Mouse (Mus musculus): Measurements from ENCODE around the gene Mycbpap. TPM values are rescaled to one million over a fixed set of nuclear protein-coding genes. Genes with fewer than 3 reads are reported as not detected.

The Mycbpap gene
- polyA plus RNA-seq, 1 experiment from 2014 or later, result 0.94 TPM

GRCm38 (mm10) chr11:94482738-94483137 is 38.8 kb downstream of the Mycbpap start:
- ATAC-seq, result no peak
- Histone ChIP-seq H3K4me1 (replicated peaks; ENCODE audit: control insufficient read depth, insufficient read depth, low read length) (no peaks in the 10 kb centered on the region), H3K9me3 (ENCODE audit: control insufficient read depth) (no peaks in the 10 kb centered on the region), H3K4me3 (ENCODE audit: low read depth, low read length) (no peak overlapping the region), H3K27ac (ENCODE audit: low read depth, low read length) (no peak overlapping the region), H3K36me3 (ENCODE audit: control insufficient read depth, insufficient read depth) (no peaks in the 10 kb centered on the region), H3K27me3 (replicated peaks; ENCODE audit: control insufficient read depth, insufficient read depth, low read length) (peaks cover 16% of the 10 kb centered on the region; the same call in 1 of the 2 replicates), H3K4me2 (replicated peaks; ENCODE audit: low read depth) (no peak overlapping the region), H3K9ac (ENCODE audit: low read depth, low read length) (no peak overlapping the region)
- no peak for TF ChIP-seq CTCF (IDR thresholded peaks at IDR 0.05; ENCODE audit: low read depth)
- WGBS, result 89% methylated on average over 11 of the region's 11 CpGs

- no peaks in the 10 kb centered on the region for H3K9me3 ChIP-seq (ENCODE audit: control insufficient read depth)
- no peak overlapping the region for H3K4me2 ChIP-seq (replicated peaks; ENCODE audit: low read depth)
- H3K4me3 ChIP-seq (ENCODE audit: low read depth, low read length), result no peak overlapping the region
- H3K36me3 ChIP-seq (ENCODE audit: control insufficient read depth, insufficient read depth), result no peaks in the 10 kb centered on the region
- TF ChIP-seq CTCF (IDR thresholded peaks at IDR 0.05; ENCODE audit: low read depth), result no peak
- no peak overlapping the region for H3K27ac ChIP-seq (ENCODE audit: low read depth, low read length)
- peaks cover 19% of the 10 kb centered on the region; the same call in 1 of the 2 replicates for H3K27me3 ChIP-seq (replicated peaks; ENCODE audit: control insufficient read depth, insufficient read depth, low read length)
- no peak overlapping the region for H3K9ac ChIP-seq (ENCODE audit: low read depth, low read length)
- ATAC-seq, result no peak
- H3K4me1 ChIP-seq (replicated peaks; ENCODE audit: control insufficient read depth, insufficient read depth, low read length), result no peaks in the 10 kb centered on the region
- WGBS, result 93% methylated on average over 7 of the region's 7 CpGs
Measured at GRCm38 (mm10) chr11:94481963-94482362, 39.6 kb downstream of the Mycbpap start.

- no peak for ATAC-seq
- H3K27ac ChIP-seq (ENCODE audit: low read depth, low read length), result no peak overlapping the region
- no peak overlapping the region for H3K4me3 ChIP-seq (ENCODE audit: low read depth, low read length)
- H3K4me1 ChIP-seq (replicated peaks; ENCODE audit: control insufficient read depth, insufficient read depth, low read length), result no peaks in the 10 kb centered on the region
- no peak overlapping the region for H3K4me2 ChIP-seq (replicated peaks; ENCODE audit: low read depth)
- peaks cover 22% of the 10 kb centered on the region for H3K27me3 ChIP-seq (replicated peaks; ENCODE audit: control insufficient read depth, insufficient read depth, low read length)
- no peaks in the 10 kb centered on the region for H3K36me3 ChIP-seq (ENCODE audit: control insufficient read depth, insufficient read depth)
- H3K9ac ChIP-seq (ENCODE audit: low read depth, low read length), result no peak overlapping the region
- TF ChIP-seq CTCF (IDR thresholded peaks at IDR 0.05; ENCODE audit: low read depth), result no peak
- no peaks in the 10 kb centered on the region for H3K9me3 ChIP-seq (ENCODE audit: control insufficient read depth)
- 88% methylated on average over 9 of the region's 9 CpGs for WGBS
Measured at GRCm38 (mm10) chr11:94480382-94480781, 41.2 kb downstream of the Mycbpap start.

GRCm38 (mm10) chr11:94477651-94478050 is 43.9 kb downstream of the Mycbpap start:
- ATAC-seq, result no peak
- Histone ChIP-seq H3K9ac (ENCODE audit: low read depth, low read length) (no peak overlapping the region), H3K36me3 (ENCODE audit: control insufficient read depth, insufficient read depth) (no peaks in the 10 kb centered on the region), H3K4me3 (ENCODE audit: low read depth, low read length) (no peak overlapping the region), H3K9me3 (ENCODE audit: control insufficient read depth) (no peaks in the 10 kb centered on the region), H3K27me3 (replicated peaks; ENCODE audit: control insufficient read depth, insufficient read depth, low read length) (peaks cover 46% of the 10 kb centered on the region), H3K27ac (ENCODE audit: low read depth, low read length) (no peak overlapping the region), H3K4me1 (replicated peaks; ENCODE audit: control insufficient read depth, insufficient read depth, low read length) (peaks cover 3% of the 10 kb centered on the region; the same call in 1 of the 2 replicates), H3K4me2 (replicated peaks; ENCODE audit: low read depth) (no peak overlapping the region)
- no peak for TF ChIP-seq CTCF (IDR thresholded peaks at IDR 0.05; ENCODE audit: low read depth)
- WGBS, result 79% methylated on average over 6 of the region's 6 CpGs

GRCm38 (mm10) chr11:94475722-94476121 is 45.8 kb downstream of the Mycbpap start:
- H3K4me2 ChIP-seq (replicated peaks; ENCODE audit: low read depth), result no peak overlapping the region
- WGBS, result 25% methylated on average over 11 of the region's 11 CpGs
- no peak for ATAC-seq
- TF ChIP-seq CTCF (IDR thresholded peaks at IDR 0.05; ENCODE audit: low read depth), result no peak
- H3K27ac ChIP-seq (ENCODE audit: low read depth, low read length), result no peak overlapping the region
- H3K27me3 ChIP-seq (replicated peaks; ENCODE audit: control insufficient read depth, insufficient read depth, low read length), result peaks cover 59% of the 10 kb centered on the region
- H3K4me1 ChIP-seq (replicated peaks; ENCODE audit: control insufficient read depth, insufficient read depth, low read length), result peaks cover 3% of the 10 kb centered on the region; the same call in 1 of the 2 replicates
- H3K4me3 ChIP-seq (ENCODE audit: low read depth, low read length), result no peak overlapping the region
- H3K36me3 ChIP-seq (ENCODE audit: control insufficient read depth, insufficient read depth), result no peaks in the 10 kb centered on the region
- H3K9ac ChIP-seq (ENCODE audit: low read depth, low read length), result no peak overlapping the region
- H3K9me3 ChIP-seq (ENCODE audit: control insufficient read depth), result no peaks in the 10 kb centered on the region

- Histone ChIP-seq H3K4me1 (replicated peaks; ENCODE audit: control insufficient read depth, insufficient read depth, low read length) (peaks cover 3% of the 10 kb centered on the region; the same call in 1 of the 2 replicates), H3K4me3 (ENCODE audit: low read depth, low read length) (peak overlapping the region; percentile 54), H3K27ac (ENCODE audit: low read depth, low read length) (no peak overlapping the region), H3K4me2 (replicated peaks; ENCODE audit: low read depth) (peak overlapping the region; percentile 88), H3K9me3 (ENCODE audit: control insufficient read depth) (no peaks in the 10 kb centered on the region), H3K27me3 (replicated peaks; ENCODE audit: control insufficient read depth, insufficient read depth, low read length) (peaks cover 59% of the 10 kb centered on the region), H3K36me3 (ENCODE audit: control insufficient read depth, insufficient read depth) (no peaks in the 10 kb centered on the region), H3K9ac (ENCODE audit: low read depth, low read length) (no peak overlapping the region)
- no peak for ATAC-seq
- WGBS, result 1% methylated on average over 10 of the region's 11 CpGs
- TF ChIP-seq CTCF (IDR thresholded peaks at IDR 0.05; ENCODE audit: low read depth), result no peak
Measured at GRCm38 (mm10) chr11:94474544-94474910, 47.0 kb downstream of the Mycbpap start.

All from intestine, postnatal 0 days (tissue).